Mouse (Mus musculus) liver, postnatal 0 days (tissue): Measurements from ENCODE around the gene 1700056E22Rik.

Experiments
- CTCF ChIP-seq: sonication (generic); IDR thresholded peaks from 2 replicates; pipeline ENCODE4 v1.5.1; 2016; ENCODE audit warnings: antibody characterized with exemption, low read depth
- EP300 ChIP-seq: IDR thresholded peaks from 2 replicates; pipeline ENCODE4 v1.6.1; 2016; ENCODE audit warnings: antibody characterized with exemption, low read depth, mild to moderate bottlenecking

GRCm38 (mm10) chr1:184019042-184019721 is 14.9 kb downstream of the 1700056E22Rik start:
- TF ChIP-seq CTCF (no peak), EP300 (no peak)
